Mouse (Mus musculus): ENCODE measurements around the gene Abcc10. TPM values are rescaled to one million over a fixed set of nuclear protein-coding genes. Genes with fewer than 3 reads are reported as not detected.

The Abcc10 gene
- polyA plus RNA-seq, 1 experiment, result 33.4 TPM

DNA sequence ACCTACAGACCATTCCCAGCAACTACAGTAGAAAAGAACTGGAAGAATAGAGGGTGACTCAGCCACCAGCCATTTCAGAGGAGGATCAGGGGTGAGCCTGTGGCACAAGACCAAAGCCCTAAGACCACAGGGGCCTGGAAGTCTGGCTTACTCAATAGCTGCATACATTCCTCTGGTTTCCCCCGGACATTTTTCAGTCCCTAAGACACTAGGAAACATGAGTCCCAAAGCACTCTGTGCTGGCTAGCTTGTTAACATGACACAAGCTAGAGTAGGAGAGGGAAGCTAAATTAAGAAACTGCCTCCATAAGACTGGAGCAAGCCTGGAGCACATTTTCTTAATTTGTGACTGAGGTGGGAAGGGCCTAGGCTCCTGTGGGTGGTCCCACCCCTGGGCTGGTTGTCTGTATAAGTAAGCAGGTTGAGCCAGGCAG is 54.3 kb downstream of the Abcc10 start:
- no peaks in the 10 kb centered on the region for H3K27me3 ChIP-seq (ENCODE audit: control insufficient read depth, insufficient read depth, low read length)
- 97% methylated on average over 1 of the region's 1 CpGs for WGBS
- TF ChIP-seq POLR2A (IDR thresholded peaks at IDR 0.05; ENCODE audit: control insufficient read depth, extremely low read depth, insufficient read depth, low read length, poor library complexity) (no peak), CTCF (IDR thresholded peaks at IDR 0.05; ENCODE audit: borderline replicate concordance, control insufficient read depth, extremely low read depth, insufficient read depth, low read length, poor library complexity) (no peak)
- DNase-seq, result no peak
- H3K4me1 ChIP-seq (replicated peaks; ENCODE audit: control insufficient read depth, insufficient read depth, low read length), result no peaks in the 10 kb centered on the region
- peaks cover 8% of the 10 kb centered on the region; the same call in 1 of the 2 replicates for H3K36me3 ChIP-seq (ENCODE audit: control insufficient read depth, insufficient read depth, low read length)
- no peak overlapping the region for H3K27ac ChIP-seq (ENCODE audit: control insufficient read depth, insufficient read depth, low read length)
- H3K4me3 ChIP-seq (ENCODE audit: control insufficient read depth, insufficient read depth, low read length), result no peak overlapping the region

- TF ChIP-seq CTCF (IDR thresholded peaks at IDR 0.05; ENCODE audit: borderline replicate concordance, control insufficient read depth, extremely low read depth, insufficient read depth, low read length, poor library complexity) (no peak), POLR2A (IDR thresholded peaks at IDR 0.05; ENCODE audit: control insufficient read depth, extremely low read depth, insufficient read depth, low read length, poor library complexity) (no peak)
- no peak overlapping the region for H3K4me3 ChIP-seq (ENCODE audit: control insufficient read depth, insufficient read depth, low read length)
- H3K27ac ChIP-seq (ENCODE audit: control insufficient read depth, insufficient read depth, low read length), result no peak overlapping the region
- no peaks in the 10 kb centered on the region for H3K27me3 ChIP-seq (ENCODE audit: control insufficient read depth, insufficient read depth, low read length)
- 96% methylated on average over 5 of the region's 5 CpGs for WGBS
- no peaks in the 10 kb centered on the region for H3K4me1 ChIP-seq (replicated peaks; ENCODE audit: control insufficient read depth, insufficient read depth, low read length)
- DNase-seq, result no peak
- peaks cover 5% of the 10 kb centered on the region; the same call in 1 of the 2 replicates for H3K36me3 ChIP-seq (ENCODE audit: control insufficient read depth, insufficient read depth, low read length)
These were observed 55.5 kb downstream of the Abcc10 start for GRCm38 (mm10) chr17:46272675-46273074.

- Histone ChIP-seq H3K36me3 (ENCODE audit: control insufficient read depth, insufficient read depth, low read length) (peaks cover 5% of the 10 kb centered on the region; the same call in 1 of the 2 replicates), H3K27ac (ENCODE audit: control insufficient read depth, insufficient read depth, low read length) (no peak overlapping the region), H3K27me3 (ENCODE audit: control insufficient read depth, insufficient read depth, low read length) (no peaks in the 10 kb centered on the region), H3K4me3 (ENCODE audit: control insufficient read depth, insufficient read depth, low read length) (no peak overlapping the region), H3K4me1 (replicated peaks; ENCODE audit: control insufficient read depth, insufficient read depth, low read length) (no peaks in the 10 kb centered on the region)
- TF ChIP-seq CTCF (IDR thresholded peaks at IDR 0.05; ENCODE audit: borderline replicate concordance, control insufficient read depth, extremely low read depth, insufficient read depth, low read length, poor library complexity) (no peak), POLR2A (IDR thresholded peaks at IDR 0.05; ENCODE audit: control insufficient read depth, extremely low read depth, insufficient read depth, low read length, poor library complexity) (no peak)
- DNase-seq, result no peak
- 97% methylated on average over 2 of the region's 2 CpGs for WGBS
These were observed 56.1 kb downstream of the Abcc10 start for GRCm38 (mm10) chr17:46272058-46272457.

DNA sequence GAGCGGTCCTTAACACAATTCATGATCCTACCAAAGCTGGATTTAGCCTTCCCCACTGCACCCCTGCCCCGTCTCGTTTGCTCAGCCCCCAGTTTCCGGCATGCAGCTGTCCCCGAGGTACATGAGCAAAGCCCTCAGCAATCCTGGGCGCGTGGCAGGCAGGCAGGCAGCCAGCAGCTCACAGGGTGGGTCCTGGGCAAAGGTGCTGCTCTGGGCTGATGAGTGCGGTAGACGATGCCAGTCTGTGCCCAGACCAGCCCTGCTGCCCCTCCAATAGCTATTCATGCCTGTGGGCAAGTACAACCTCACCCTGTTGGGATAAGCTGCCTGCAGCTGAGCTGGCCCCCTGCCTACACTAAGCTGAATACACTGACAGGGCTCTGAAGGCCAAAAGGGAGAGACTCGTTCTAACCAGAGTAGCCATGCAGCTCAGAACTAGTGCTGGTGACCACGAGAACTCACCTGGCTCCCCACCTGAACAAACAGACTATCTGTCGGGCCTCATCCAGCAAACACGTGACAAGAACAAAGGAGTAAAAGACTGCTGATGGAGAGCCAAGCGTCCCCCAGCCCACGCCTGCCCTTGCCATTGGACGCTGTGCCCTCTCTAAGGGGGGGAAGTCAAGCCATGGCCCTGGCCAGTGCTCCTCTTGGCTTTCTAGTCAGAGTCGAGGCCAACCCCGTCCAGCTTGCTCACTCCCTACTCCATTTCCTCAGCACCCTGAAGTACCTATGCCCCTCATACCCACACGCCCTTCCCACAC is 58.2 kb downstream of the Abcc10 start:
- peaks cover 5% of the 10 kb centered on the region; the same call in 1 of the 2 replicates for H3K36me3 ChIP-seq (ENCODE audit: control insufficient read depth, insufficient read depth, low read length)
- TF ChIP-seq POLR2A (IDR thresholded peaks at IDR 0.05; ENCODE audit: control insufficient read depth, extremely low read depth, insufficient read depth, low read length, poor library complexity) (no peak), CTCF (IDR thresholded peaks at IDR 0.05; ENCODE audit: borderline replicate concordance, control insufficient read depth, extremely low read depth, insufficient read depth, low read length, poor library complexity) (no peak)
- H3K27me3 ChIP-seq (ENCODE audit: control insufficient read depth, insufficient read depth, low read length), result no peaks in the 10 kb centered on the region
- WGBS, result 93% methylated on average over 19 of the region's 19 CpGs
- no peak for DNase-seq
- no peak overlapping the region for H3K4me3 ChIP-seq (ENCODE audit: control insufficient read depth, insufficient read depth, low read length)
- H3K4me1 ChIP-seq (replicated peaks; ENCODE audit: control insufficient read depth, insufficient read depth, low read length), result no peaks in the 10 kb centered on the region
- H3K27ac ChIP-seq (ENCODE audit: control insufficient read depth, insufficient read depth, low read length), result no peak overlapping the region

- H3K27ac ChIP-seq (ENCODE audit: control insufficient read depth, insufficient read depth, low read length), result no peak overlapping the region
- WGBS, result 90% methylated on average over 10 of the region's 10 CpGs
- peaks cover 20% of the 10 kb centered on the region for H3K36me3 ChIP-seq (ENCODE audit: control insufficient read depth, insufficient read depth, low read length)
- no peaks in the 10 kb centered on the region for H3K27me3 ChIP-seq (ENCODE audit: control insufficient read depth, insufficient read depth, low read length)
- H3K4me3 ChIP-seq (ENCODE audit: control insufficient read depth, insufficient read depth, low read length), result no peak overlapping the region
- DNase-seq, result no peak
- no peak for TF ChIP-seq CTCF (IDR thresholded peaks at IDR 0.05; ENCODE audit: borderline replicate concordance, control insufficient read depth, extremely low read depth, insufficient read depth, low read length, poor library complexity)
- TF ChIP-seq POLR2A (IDR thresholded peaks at IDR 0.05; ENCODE audit: control insufficient read depth, extremely low read depth, insufficient read depth, low read length, poor library complexity), result no peak
- H3K4me1 ChIP-seq (replicated peaks; ENCODE audit: control insufficient read depth, insufficient read depth, low read length), result no peaks in the 10 kb centered on the region
These were observed 60.0 kb downstream of the Abcc10 start for GRCm38 (mm10) chr17:46268026-46268720.

- 89% methylated on average over 7 of the region's 7 CpGs for WGBS
These were observed 60.6 kb downstream of the Abcc10 start for GRCm38 (mm10) chr17:46267511-46267910.

More at GRCm38 (mm10) chr17:46267511-46267910, 60.6 kb downstream of the Abcc10 start:
- no peak for DNase-seq
- no peak for TF ChIP-seq POLR2A (IDR thresholded peaks at IDR 0.05; ENCODE audit: control insufficient read depth, extremely low read depth, insufficient read depth, low read length, poor library complexity)
- TF ChIP-seq CTCF (IDR thresholded peaks at IDR 0.05; ENCODE audit: borderline replicate concordance, control insufficient read depth, extremely low read depth, insufficient read depth, low read length, poor library complexity), result no peak
- Histone ChIP-seq H3K4me1 (replicated peaks; ENCODE audit: control insufficient read depth, insufficient read depth, low read length) (no peaks in the 10 kb centered on the region), H3K36me3 (ENCODE audit: control insufficient read depth, insufficient read depth, low read length) (peaks cover 26% of the 10 kb centered on the region), H3K4me3 (ENCODE audit: control insufficient read depth, insufficient read depth, low read length) (no peak overlapping the region), H3K27ac (ENCODE audit: control insufficient read depth, insufficient read depth, low read length) (no peak overlapping the region), H3K27me3 (ENCODE audit: control insufficient read depth, insufficient read depth, low read length) (no peaks in the 10 kb centered on the region)
